In genomic region chr11:53635590-53636182, GRCm38 (mm10) we compare ENCODE assay signal across 9 mouse cellular contexts. TPM values are rescaled to one million over a fixed set of nuclear protein-coding genes. Genes with fewer than 3 reads are reported as not detected.
DNase-seq lines count a peak whose midpoint lies in the region; ATAC-seq lines count a peak whose summit lies in the region.
"Had no signal": no experiment of that assay in that cellular context is flagged by ENCODE, and none has a peak within 500 bp of the region (broad histone marks: within the 10 kb centered on the region; RNA-seq: fewer than 3 reads in every experiment).

No protein-coding gene starts in this region.

- H3K27ac ChIP-seq in lung, embryonic 16.5 days (ENCODE audit: low read length), result no peak overlapping the region
- no peak overlapping the region for H3K27ac ChIP-seq in forebrain, embryonic 15.5 days (replicated peaks)
- no peak overlapping the region for H3K27ac ChIP-seq in limb, embryonic 15.5 days
- H3K27ac ChIP-seq in stomach, embryonic 16.5 days (ENCODE audit: low read length), result no peak overlapping the region

- no peaks in the 10 kb centered on the region for H3K36me3 ChIP-seq in lung, embryonic 16.5 days (ENCODE audit: control insufficient read depth, insufficient read depth, low read length)
- no peaks in the 10 kb centered on the region for H3K36me3 ChIP-seq in forebrain, embryonic 15.5 days
- H3K36me3 ChIP-seq in limb, embryonic 15.5 days, result no peaks in the 10 kb centered on the region
- no peaks in the 10 kb centered on the region for H3K36me3 ChIP-seq in stomach, embryonic 16.5 days (ENCODE audit: control insufficient read depth, insufficient read depth, low read length)

- peaks cover 7% of the 10 kb centered on the region for H3K4me1 ChIP-seq in lung, embryonic 16.5 days (replicated peaks; ENCODE audit: control insufficient read depth, insufficient read depth, low read length)
- peaks cover 7% of the 10 kb centered on the region for H3K4me1 ChIP-seq in forebrain, embryonic 15.5 days
- H3K4me1 ChIP-seq in limb, embryonic 15.5 days, result peaks cover 17% of the 10 kb centered on the region
- 0 out of 2 replicates have a peak, but pooled peaks cover 3% of the 10 kb centered on the region for H3K4me1 ChIP-seq in stomach, embryonic 16.5 days (ENCODE audit: control insufficient read depth, insufficient read depth, low read length)

- peaks cover 9% of the 10 kb centered on the region for H3K27me3 ChIP-seq in lung, embryonic 16.5 days (ENCODE audit: control insufficient read depth, insufficient read depth, low read depth, low read length)
- H3K27me3 ChIP-seq in forebrain, embryonic 15.5 days, result peaks cover 5% of the 10 kb centered on the region; the same call in 1 of the 2 replicates
- peaks cover 11% of the 10 kb centered on the region; the same call in 1 of the 2 replicates for H3K27me3 ChIP-seq in limb, embryonic 15.5 days
- H3K27me3 ChIP-seq in stomach, embryonic 16.5 days (ENCODE audit: control insufficient read depth, insufficient read depth, low read length), result peaks cover 7% of the 10 kb centered on the region

- intact Hi-C loops in left cerebral cortex, postnatal 14 days (cut with DNase I), result no loop called here

- H3K4me2 ChIP-seq in lung, embryonic 16.5 days (ENCODE audit: low read depth, low read length), result peak overlapping the region; percentile 79
- H3K4me2 ChIP-seq in forebrain, embryonic 15.5 days (replicated peaks), result peak overlapping the region; percentile 63
- H3K4me2 ChIP-seq in limb, embryonic 15.5 days, result peak overlapping the region; percentile 74
- peak overlapping the region; percentile 68 for H3K4me2 ChIP-seq in stomach, embryonic 16.5 days (ENCODE audit: low read depth, low read length)

- no peaks in the 10 kb centered on the region for H3K9me3 ChIP-seq in lung, embryonic 16.5 days (ENCODE audit: control insufficient read depth, low read length)
- no peaks in the 10 kb centered on the region for H3K9me3 ChIP-seq in forebrain, embryonic 15.5 days
- H3K9me3 ChIP-seq in limb, embryonic 15.5 days, result no peaks in the 10 kb centered on the region
- no peaks in the 10 kb centered on the region for H3K9me3 ChIP-seq in stomach, embryonic 16.5 days (replicated peaks; ENCODE audit: control insufficient read depth, low read length)

- DNase-seq in lung, postnatal 10 days, result no peak
- no peak for DNase-seq in retina, postnatal 1 day
- no peak for DNase-seq in left cerebral cortex, postnatal 14 days (ENCODE audit: low spot score in 2 of 2)

- peak overlapping the region; percentile 50; the same call in 1 of the 2 replicates for H3K9ac ChIP-seq in lung, embryonic 16.5 days (ENCODE audit: low read length)
- peak overlapping the region; percentile 49; the same call in 1 of the 2 replicates for H3K9ac ChIP-seq in forebrain, embryonic 15.5 days (replicated peaks)
- H3K9ac ChIP-seq in limb, embryonic 15.5 days, result 0 out of 2 replicates have a peak overlapping the region, but pooled peaks have one; percentile 33
- H3K9ac ChIP-seq in stomach, embryonic 16.5 days (ENCODE audit: low read length), result peak overlapping the region; percentile 64; the same call in 1 of the 2 replicates

- H3K4me3 ChIP-seq in lung, embryonic 16.5 days (ENCODE audit: low read length), result peak overlapping the region; percentile 43
- peak overlapping the region; percentile 33 for H3K4me3 ChIP-seq in forebrain, embryonic 15.5 days
- H3K4me3 ChIP-seq in limb, embryonic 15.5 days, result peak overlapping the region; percentile 33
- H3K4me3 ChIP-seq in stomach, embryonic 16.5 days (replicated peaks; ENCODE audit: low read length), result peak overlapping the region; percentile 42

- WGBS in lung, embryonic 16.5 days, result 39% methylated on average over 9 of the region's 9 CpGs
- WGBS in forebrain, embryonic 15.5 days, result 46% methylated on average over 9 of the region's 9 CpGs
- 46% methylated on average over 9 of the region's 9 CpGs for WGBS in limb, embryonic 15.5 days
- WGBS in stomach, embryonic 16.5 days, result 44% methylated on average over 9 of the region's 9 CpGs

- ATAC-seq in lung, embryonic 16.5 days (ENCODE audit: low read depth), result no peak
- ATAC-seq in forebrain, embryonic 15.5 days (replicated peaks), result no peak
- ATAC-seq in limb, embryonic 15.5 days (ENCODE audit: insufficient number of reproducible peaks, low FRiP score, low TSS enrichment, low read depth), result no peak
- ATAC-seq in stomach, embryonic 16.5 days (ENCODE audit: insufficient read depth, low FRiP score), result no peak

RNA-seq across cellular contexts. Expression of gene Il13, which starts 1.2 kb away (rescaled TPM):
- polyA plus RNA-seq in lung, embryonic 16.5 days (2015; fragmentation: Nextera tagmentation; extraction: Ambion mirVana), result not detected in 2 replicates
- polyA plus RNA-seq in forebrain, embryonic 15.5 days (2015; fragmentation: Nextera tagmentation; extraction: Ambion mirVana), result not detected in 2 replicates
- polyA plus RNA-seq in limb, embryonic 15.5 days (2015; fragmentation: Nextera tagmentation; extraction: Ambion mirVana), result not detected in 2 replicates
- polyA plus RNA-seq in stomach, embryonic 16.5 days (2015; fragmentation: Nextera tagmentation; extraction: Ambion mirVana), result not detected in 2 replicates
- total RNA-seq in left cerebral cortex, postnatal 14 days (2021), result not detected
- total RNA-seq: adrenal gland, postnatal 4 days; gastrocnemius, postnatal 14 days had no signal

RNA-seq across cellular contexts. Expression of gene Il4, which starts 17.2 kb away (rescaled TPM):
- polyA plus RNA-seq in lung, embryonic 16.5 days (2015; fragmentation: Nextera tagmentation; extraction: Ambion mirVana), result 1.0 and 1.4 TPM in 2 replicates
- 3.9 and 4.3 TPM in 2 replicates for polyA plus RNA-seq in forebrain, embryonic 15.5 days (2015; fragmentation: Nextera tagmentation; extraction: Ambion mirVana)
- polyA plus RNA-seq in limb, embryonic 15.5 days (2015; fragmentation: Nextera tagmentation; extraction: Ambion mirVana), result 1.8 and 2.6 TPM in 2 replicates
- 0.95 and 1.1 TPM in 2 replicates for polyA plus RNA-seq in stomach, embryonic 16.5 days (2015; fragmentation: Nextera tagmentation; extraction: Ambion mirVana)
- not detected for total RNA-seq in left cerebral cortex, postnatal 14 days (2021)
- total RNA-seq: adrenal gland, postnatal 4 days; gastrocnemius, postnatal 14 days had no signal
